Mouse (Mus musculus) naive thymus-derived CD4-positive, alpha-beta T cell, adult 2 months (primary cell): ENCODE data around the gene Ubald2.
A peak's percentile ranks its signal among the peaks of the same experiment; 100 is the strongest.

ENCODE experiments used
- DNase-seq: peaks from one replicate; pipeline ENCODE4 v3.0.0-alpha.2; 2011; ENCODE audit warnings: low read depth

Gene Ubald2

GRCm38 (mm10) chr11:116434287-116434966 is 533 bp downstream of the Ubald2 start:
- peak; percentile 74 for DNase-seq

DNA sequence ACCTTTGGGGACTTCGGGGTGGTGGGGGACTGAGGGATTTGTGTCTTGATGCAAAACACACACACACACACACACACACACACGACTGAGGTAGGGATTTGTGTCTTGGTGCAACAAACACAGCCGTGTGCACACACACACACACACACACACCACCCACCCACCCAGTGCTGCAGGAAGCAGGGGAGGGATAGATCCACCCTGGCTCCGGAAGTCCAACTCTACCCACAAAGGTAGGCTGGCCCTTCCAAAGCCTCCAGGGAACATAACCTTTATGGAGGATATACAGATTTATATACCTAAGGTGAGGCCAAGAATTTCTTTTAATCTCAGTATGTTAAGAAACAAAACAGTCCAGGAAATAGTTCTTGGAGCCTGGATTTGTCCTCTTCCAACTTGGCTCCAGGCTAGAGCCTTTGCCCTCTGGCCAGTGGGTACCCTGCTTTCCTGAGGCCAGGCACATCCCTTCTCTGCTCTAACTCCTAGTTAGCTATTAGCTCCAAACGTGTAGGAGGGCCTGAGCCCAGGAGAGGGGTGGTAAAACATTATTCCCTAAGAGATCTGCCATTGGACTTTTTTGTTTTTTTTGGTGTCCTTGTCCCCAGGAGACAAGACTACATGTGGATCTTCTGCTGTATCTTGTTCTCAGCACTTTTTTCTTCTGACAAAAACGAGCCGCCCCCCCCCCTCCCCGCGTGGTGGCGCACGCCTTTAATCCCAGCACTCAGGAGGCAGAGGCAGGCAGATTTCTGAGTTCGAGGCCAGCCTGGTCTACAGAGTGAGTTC is 1.3 kb downstream of the Ubald2 start:
- DNase-seq = peak; percentile 53

DNA sequence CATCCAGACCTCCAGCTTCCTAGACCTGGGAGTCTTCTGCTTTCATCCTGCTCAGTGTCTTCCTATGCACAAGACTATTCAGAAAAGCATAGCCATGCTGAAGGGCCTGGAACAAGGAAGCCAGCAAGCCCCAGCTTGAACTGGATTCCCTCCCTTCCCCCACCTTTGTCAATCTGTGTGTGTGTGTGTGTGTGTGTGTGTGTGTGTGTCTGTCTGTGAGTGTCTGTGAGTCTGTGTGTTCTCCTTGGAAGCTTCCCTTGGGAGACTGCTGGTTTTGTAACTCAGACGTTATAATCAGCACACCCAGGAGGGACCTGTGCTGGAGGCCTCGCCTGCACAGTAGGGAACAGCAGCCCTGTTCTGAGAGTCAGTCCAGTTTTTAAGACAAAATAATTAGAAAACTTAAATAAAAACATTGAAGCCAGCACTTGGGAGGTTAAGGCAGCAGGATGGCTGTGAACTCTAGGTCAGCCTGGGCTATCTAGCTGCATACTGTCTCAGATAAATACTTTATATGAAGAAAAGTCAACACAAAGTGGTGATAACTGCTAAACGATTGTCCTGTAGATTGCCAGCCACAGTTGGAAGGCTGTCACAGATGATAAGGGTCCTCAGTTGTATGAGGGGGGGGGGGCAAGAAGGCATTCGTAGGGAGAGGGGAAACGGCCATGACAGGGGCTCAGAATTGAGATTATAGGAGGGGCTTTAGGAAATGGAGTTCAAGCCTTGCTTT is 2.3 kb downstream of the Ubald2 start:
- peak; percentile 35 for DNase-seq

DNA sequence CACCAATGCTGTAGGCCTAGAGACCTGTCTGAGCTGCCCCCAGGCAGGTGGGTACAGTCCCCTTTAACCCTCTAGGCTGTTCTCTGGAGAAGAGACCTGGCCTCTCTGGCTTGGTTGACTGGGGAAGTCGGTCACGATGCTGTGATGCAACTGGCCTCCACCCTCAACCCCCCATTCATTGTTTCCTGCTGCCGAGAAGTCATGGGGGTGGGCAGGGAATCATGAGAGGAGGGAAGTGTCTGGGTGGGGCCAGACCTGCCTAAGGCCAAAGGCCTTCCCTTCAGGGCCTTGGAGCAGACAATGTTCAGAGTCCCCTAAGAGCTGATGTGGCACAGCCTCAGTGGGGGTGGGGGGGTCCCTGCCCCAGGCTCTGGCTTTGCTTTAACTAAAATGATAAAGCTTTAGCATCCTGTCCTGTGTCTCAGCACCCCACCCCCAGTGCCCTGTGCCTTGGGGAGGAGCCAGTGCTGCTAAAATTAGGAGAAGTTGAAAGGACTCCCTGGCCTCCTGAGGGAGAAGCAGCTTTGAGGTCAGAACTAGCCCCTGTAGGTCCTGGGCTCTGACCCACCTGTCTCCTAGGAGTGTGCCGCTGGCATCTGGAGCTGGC is 2.9 kb downstream of the Ubald2 start:
- peak; percentile 38 for DNase-seq

GRCm38 (mm10) chr11:116437541-116437940 is 3.6 kb downstream of the Ubald2 start:
- peak; percentile 22 for DNase-seq

- peak; percentile 55 for DNase-seq
Measured at GRCm38 (mm10) chr11:116439269-116440240, 5.7 kb downstream of the Ubald2 start.

DNA sequence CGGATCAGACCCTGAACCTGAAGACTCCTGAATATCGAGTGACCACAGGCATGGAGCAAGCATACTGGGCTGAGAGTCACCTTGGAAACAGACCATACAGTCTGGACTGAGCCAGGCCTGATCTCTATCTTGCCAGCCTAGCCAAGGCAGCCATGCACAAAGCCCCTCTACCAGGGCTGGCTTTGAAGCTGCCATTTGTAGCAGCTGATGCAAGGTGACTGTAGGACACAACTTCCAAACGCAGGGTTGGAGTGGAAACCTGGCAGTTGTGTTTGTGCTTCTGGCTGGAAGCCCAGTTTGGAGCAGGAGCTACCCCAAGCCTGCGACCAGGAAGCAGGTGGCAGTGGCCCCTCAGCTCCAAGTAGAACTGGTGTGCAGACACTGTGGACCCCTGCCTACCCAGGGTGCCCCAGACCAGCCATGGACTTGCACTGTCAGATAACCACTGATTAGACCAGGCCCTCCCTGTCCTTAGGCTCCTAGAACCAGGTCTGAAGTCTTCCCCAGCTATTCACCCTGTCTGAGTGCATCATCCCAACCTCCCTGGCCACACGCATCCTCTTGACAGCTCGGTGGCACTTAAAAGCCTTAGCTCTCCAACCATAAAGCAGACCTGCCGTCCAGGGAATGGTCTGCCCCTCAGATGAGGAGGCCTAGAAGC is 6.6 kb downstream of the Ubald2 start:
- peak; percentile 20 for DNase-seq

DNA sequence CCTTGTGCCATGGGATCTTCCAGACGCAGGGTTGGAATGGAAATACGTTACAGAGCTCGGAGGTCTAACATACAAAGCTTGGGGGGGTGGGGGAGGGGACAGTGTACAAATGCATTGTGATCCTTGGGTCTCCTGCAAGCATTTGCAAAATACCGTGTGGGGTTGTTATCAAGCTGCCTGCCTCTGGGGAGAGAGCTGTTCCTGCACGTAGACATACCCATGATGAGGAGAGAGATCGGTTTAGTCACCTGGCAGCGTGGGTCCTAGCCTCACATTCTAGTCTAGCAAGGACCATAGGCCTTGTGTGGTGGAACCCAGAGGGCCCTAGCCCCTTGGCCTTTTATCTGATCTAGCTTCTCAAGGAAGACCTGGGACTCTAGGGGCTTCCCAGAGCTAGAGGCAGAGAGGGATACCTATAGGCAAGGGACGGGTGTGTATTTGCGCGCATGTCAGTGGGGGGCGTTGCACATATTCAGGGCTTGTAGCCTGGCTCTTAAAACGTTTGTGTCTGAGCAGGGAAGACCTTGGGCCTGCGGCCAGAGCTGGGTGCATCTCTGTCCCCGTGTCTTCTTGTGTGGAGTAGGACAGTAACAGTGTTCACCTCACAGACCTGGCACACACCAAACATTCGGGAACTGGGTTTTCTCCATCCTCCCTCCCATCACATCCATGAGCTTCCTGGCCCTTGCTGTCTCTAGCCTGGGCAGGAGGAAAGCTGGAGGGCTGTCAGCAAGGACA is 8.4 kb downstream of the Ubald2 start:
- peak; percentile 12 for DNase-seq

DNA sequence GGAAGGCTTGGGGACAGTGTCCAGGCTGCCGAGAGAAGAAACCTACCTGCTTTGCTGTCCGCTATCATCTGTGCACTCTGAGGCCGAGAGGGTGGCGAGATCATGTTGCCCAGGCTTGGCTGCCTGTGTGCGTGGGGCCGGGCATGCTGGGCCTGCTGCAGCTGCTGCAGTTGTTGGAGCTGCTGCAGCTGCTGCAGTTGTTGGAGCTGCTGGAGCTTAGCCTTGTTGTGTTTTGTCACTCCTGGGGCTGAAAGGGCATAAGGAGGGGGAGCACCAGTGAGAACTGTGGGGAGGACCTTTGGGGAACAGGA is 8.9 kb downstream of the Ubald2 start:
- DNase-seq = no peak

DNA sequence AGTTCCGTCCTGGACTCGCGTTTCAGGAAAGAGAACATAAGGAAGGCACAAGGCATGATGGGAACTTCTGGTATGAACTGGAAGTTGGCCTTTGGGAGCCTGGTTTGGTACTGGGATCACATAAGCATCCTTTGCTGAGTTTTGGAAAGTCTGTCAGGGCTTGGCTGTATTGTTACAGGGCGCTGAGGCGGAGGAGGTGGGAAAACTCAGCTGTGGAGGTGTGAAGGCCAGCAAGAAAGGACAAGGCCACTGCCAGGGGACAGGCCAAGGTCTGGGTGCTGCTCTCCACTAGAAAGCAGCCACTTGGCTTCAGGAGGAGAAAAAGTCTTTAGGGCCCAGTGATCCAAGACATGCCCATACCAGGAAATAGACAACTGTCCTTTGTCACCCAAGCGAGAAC is 9.4 kb downstream of the Ubald2 start:
- DNase-seq = no peak

DNA sequence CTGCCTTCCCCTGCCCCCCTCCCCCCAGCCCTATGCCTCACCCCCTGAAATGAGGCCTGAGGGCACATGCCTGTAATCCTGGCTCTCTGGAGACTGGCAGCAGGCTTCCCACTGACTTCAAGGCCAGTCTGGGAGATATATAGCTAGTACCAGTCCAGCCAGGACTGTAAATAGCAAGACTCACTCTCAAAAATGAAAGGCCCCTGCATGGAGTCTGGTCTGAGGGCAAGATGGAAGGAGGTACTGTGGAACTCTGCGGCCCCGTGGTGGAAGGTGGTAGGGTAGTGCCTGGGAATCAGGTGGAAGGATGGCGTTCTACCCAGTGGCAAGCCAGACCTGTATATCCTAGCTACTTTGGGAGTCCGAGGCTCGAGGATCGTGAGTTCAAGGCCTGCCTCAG is 10.0 kb downstream of the Ubald2 start:
- no peak for DNase-seq

GRCm38 (mm10) chr11:116445596-116446307 is 11.9 kb downstream of the Ubald2 start:
- DNase-seq = peak; percentile 94

DNA sequence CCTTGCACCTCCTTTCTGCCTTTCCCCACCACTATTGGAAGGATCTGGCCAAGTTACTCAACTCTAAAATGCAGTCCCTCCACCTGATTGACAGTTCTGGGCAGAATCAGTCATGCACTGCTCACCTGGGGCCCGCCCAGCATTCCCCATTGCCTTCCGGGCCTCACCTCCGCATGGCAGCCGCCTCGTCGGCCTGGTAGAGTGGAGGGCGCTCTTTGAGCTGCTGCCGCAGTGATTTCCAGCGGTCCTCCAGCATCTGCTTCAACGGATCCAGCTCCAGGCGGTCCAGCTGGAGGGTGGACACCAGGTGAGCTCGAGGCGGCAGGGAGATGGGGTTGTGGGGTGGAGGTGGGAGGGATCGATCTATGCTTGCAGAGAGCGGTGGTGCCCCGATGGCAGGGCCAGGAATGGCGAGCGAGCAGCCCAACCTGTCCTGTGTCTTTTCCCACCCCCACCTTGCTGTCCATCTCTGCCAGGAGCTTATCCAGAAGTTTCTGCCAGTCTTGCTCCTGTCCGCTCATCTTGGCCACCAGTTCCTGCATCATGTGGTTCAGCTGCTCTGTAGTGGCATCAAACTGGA is 12.5 kb downstream of the Ubald2 start:
- peak; percentile 16 for DNase-seq

- DNase-seq = no peak
Measured at GRCm38 (mm10) chr11:116447822-116448221, 13.9 kb downstream of the Ubald2 start.

DNA sequence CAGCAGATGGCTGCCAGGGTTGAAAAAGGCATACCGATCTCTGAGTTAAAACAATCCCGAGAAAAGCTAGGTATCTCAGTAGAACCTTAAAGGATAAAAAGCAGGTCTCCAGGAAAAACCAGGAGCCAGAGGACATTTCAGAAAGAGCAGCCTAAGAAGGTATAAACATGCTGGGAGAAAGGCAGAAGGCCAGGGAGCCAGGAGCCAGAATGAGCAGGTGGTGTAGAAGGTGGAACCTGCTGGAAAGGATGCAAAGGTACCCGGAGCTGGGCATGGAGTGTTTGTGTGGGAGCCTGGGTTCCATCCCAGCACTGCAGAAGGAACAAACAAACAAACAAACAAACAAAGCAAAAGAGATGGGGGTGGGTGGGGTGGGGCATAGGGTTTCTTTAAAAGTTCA is 15.4 kb downstream of the Ubald2 start:
- DNase-seq = no peak

DNA sequence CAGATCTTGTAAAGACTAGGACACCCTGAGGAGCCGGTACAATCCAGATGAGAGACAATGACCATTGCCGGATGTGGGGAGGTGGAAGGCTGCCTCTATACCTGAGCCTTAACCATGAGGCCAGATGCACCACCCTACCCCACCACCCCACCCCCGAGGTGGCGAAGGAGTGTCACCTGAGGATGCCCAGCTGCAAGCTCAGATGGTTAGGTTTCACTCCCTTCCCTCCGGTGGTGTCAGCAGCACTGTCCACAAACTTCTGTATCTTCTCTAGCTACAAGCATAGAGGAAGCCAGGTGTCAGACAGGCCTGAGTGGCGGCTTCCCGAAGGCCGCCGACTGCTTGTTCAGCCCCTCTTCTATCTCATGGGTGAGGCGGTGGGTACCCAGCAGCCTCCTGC is 20.0 kb downstream of the Ubald2 start:
- no peak for DNase-seq

DNA sequence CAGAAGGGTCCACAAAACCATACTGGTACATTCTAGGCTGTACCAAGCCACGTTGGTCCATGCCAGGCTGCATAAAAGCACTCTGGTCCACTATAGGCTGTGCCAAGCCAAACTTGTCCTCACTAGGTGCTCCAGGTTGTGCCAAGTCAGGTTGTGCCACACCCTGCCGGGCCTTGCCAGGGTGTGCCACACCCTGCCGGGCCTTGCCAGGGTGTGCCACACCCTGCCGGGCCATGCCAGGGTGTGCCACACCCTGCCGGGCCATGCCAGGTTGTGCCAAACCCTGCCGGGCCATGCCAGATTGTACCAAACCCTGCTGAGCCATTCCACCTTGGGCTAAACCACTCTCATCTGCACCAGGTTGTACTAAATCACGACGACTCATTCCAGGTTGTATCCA is 22.3 kb downstream of the Ubald2 start:
- no peak for DNase-seq

GRCm38 (mm10) chr11:116459786-116460185 is 25.9 kb downstream of the Ubald2 start:
- no peak for DNase-seq

DNA sequence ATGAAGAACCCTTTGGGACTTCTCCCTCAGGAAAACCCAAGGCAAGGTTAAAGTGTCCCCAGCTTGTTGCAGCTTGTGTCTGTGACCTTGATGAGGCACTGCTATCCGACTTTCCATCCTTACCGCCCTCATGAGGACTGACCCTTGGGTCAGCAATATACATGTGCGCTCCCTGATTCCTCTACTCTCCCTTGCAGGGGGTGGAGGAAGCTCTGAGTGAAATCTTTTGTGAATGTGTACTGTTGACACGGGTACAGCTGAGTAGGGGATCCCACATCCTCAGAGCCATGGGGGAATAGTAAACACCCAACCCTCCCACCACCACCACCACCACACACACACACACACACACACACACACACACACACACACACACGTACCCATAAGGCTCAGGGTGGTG is 29.4 kb downstream of the Ubald2 start:
- no peak for DNase-seq
